Mouse (Mus musculus): Measurements from ENCODE around the gene Rit1.

GRCm38 (mm10) chr3:88758045-88758500, 41.4 kb downstream of the Rit1 start:
- TF ChIP-seq CTCF (conservative IDR thresholded peaks at IDR 0.05; ENCODE audit: low read length) (no peak), NANOG (IDR thresholded peaks at IDR 0.05; ENCODE audit: borderline replicate concordance, low read length) (no peak)
